Mouse (Mus musculus) erythroblast, embryonic 14.5 days (primary cell): ENCODE measurements around the gene Ino80e. TPM values are rescaled to one million over a fixed set of nuclear protein-coding genes. Genes with fewer than 3 reads are reported as not detected.

Experiments used
- H3K27me3 ChIP-seq: 2 replicates; pipeline ENCODE4 v1.6.1; 2012; ENCODE audit warnings: inconsistent platforms; ENCODE audit not compliant: control insufficient read depth
- H3K36me3 ChIP-seq: 2 replicates; pipeline ENCODE4 v1.6.1; 2012; ENCODE audit warnings: mild to moderate bottlenecking, inconsistent platforms; ENCODE audit not compliant: control insufficient read depth
- H3K4me1 ChIP-seq: 2 replicates; pipeline ENCODE4 v1.6.1; 2012; ENCODE audit warnings: inconsistent platforms; ENCODE audit not compliant: control insufficient read depth
- H3K4me3 ChIP-seq: replicated peaks from 2 replicates; pipeline ENCODE3; 2012; ENCODE audit warnings: moderate library complexity, mild to moderate bottlenecking, inconsistent platforms
- H3K9me3 ChIP-seq: 2 replicates; pipeline ENCODE4 v1.6.1; 2012; ENCODE audit warnings: low read length, inconsistent platforms, mixed read lengths; ENCODE audit not compliant: control insufficient read depth
- GATA1 ChIP-seq: IDR thresholded peaks from 2 replicates; pipeline ENCODE4 v1.6.1; 2012; ENCODE audit warnings: low read length, inconsistent platforms, mixed read lengths
- TAL1 ChIP-seq: IDR thresholded peaks from 3 replicates; pipeline ENCODE4 v1.6.1; 2012; ENCODE audit warnings: low read length, inconsistent platforms, mixed read lengths
- polyA plus RNA-seq: library from polyadenylated mRNA; stranded (reverse); fragments of >175 nt; gene quantifications from 2 replicates; pipeline ENCODE4 v1.2.3, GENCODE M21; 2012

Ino80e gene
- polyA plus RNA-seq, 1 experiment, result 37.6 TPM

GRCm38 (mm10) chr7:126808703-126809455, 53.3 kb downstream of the Ino80e start:
- peaks cover 37% of the 10 kb centered on the region for H3K4me1 ChIP-seq
- H3K36me3 ChIP-seq, result peaks cover 12% of the 10 kb centered on the region
- no peaks in the 10 kb centered on the region for H3K9me3 ChIP-seq
- peak overlapping the region; percentile 69 for H3K4me3 ChIP-seq
- H3K27me3 ChIP-seq, result 0 out of 2 replicates have a peak, but pooled peaks cover 1% of the 10 kb centered on the region
- no peak for TF ChIP-seq GATA1

GRCm38 (mm10) chr7:126807405-126807804, 54.8 kb downstream of the Ino80e start:
- Histone ChIP-seq H3K9me3 (no peaks in the 10 kb centered on the region), H3K27me3 (no peaks in the 10 kb centered on the region), H3K4me3 (no peak overlapping the region), H3K36me3 (peaks cover 18% of the 10 kb centered on the region), H3K4me1 (peaks cover 46% of the 10 kb centered on the region)
- TF ChIP-seq GATA1 (no peak), TAL1 (no peak)

GRCm38 (mm10) chr7:126806956-126807355, 55.2 kb downstream of the Ino80e start:
- TF ChIP-seq GATA1 (no peak), TAL1 (no peak)
- H3K4me3 ChIP-seq, result no peak overlapping the region

GRCm38 (mm10) chr7:126803751-126804150, 58.4 kb downstream of the Ino80e start:
- TF ChIP-seq GATA1, result no peak
- Histone ChIP-seq H3K4me3 (no peak overlapping the region), H3K4me1 (peaks cover 55% of the 10 kb centered on the region), H3K36me3 (peaks cover 21% of the 10 kb centered on the region), H3K9me3 (no peaks in the 10 kb centered on the region), H3K27me3 (no peaks in the 10 kb centered on the region)

More at GRCm38 (mm10) chr7:126806956-126807355, 55.2 kb downstream of the Ino80e start:
- Histone ChIP-seq H3K27me3 (no peaks in the 10 kb centered on the region), H3K36me3 (peaks cover 21% of the 10 kb centered on the region), H3K9me3 (no peaks in the 10 kb centered on the region), H3K4me1 (peaks cover 51% of the 10 kb centered on the region)

GRCm38 (mm10) chr7:126803181-126803580, 59.0 kb downstream of the Ino80e start:
- Histone ChIP-seq H3K36me3 (peaks cover 21% of the 10 kb centered on the region), H3K9me3 (no peaks in the 10 kb centered on the region), H3K4me1 (peaks cover 55% of the 10 kb centered on the region), H3K4me3 (no peak overlapping the region), H3K27me3 (no peaks in the 10 kb centered on the region)
- TF ChIP-seq GATA1 (no peak), TAL1 (no peak)

GRCm38 (mm10) chr7:126802134-126802889, 59.9 kb downstream of the Ino80e start:
- peaks cover 55% of the 10 kb centered on the region for H3K4me1 ChIP-seq
- no peak for TF ChIP-seq GATA1
- no peak for TF ChIP-seq TAL1
- H3K9me3 ChIP-seq, result no peaks in the 10 kb centered on the region
- H3K36me3 ChIP-seq, result peaks cover 21% of the 10 kb centered on the region
- no peaks in the 10 kb centered on the region for H3K27me3 ChIP-seq
- H3K4me3 ChIP-seq, result no peak overlapping the region

- Histone ChIP-seq H3K4me1 (peaks cover 64% of the 10 kb centered on the region), H3K4me3 (no peak overlapping the region)
These were observed 61.1 kb downstream of the Ino80e start for GRCm38 (mm10) chr7:126801057-126801422.

More at GRCm38 (mm10) chr7:126801057-126801422, 61.1 kb downstream of the Ino80e start:
- TF ChIP-seq GATA1, result no peak
- TF ChIP-seq TAL1, result no peak
- Histone ChIP-seq H3K27me3 (no peaks in the 10 kb centered on the region), H3K36me3 (peaks cover 33% of the 10 kb centered on the region), H3K9me3 (no peaks in the 10 kb centered on the region)

Other genes starting within 250 kb of the Ino80e start
- 0.27 and 0.35 TPM in 2 replicates for gene Nupr1, start 231.5 kb downstream of the Ino80e start, polyA plus RNA-seq
- 4.0 and 6.3 TPM in 2 replicates for gene Sgf29, start 213.1 kb downstream of the Ino80e start, polyA plus RNA-seq
- gene Sult1a1, start 185.9 kb downstream of the Ino80e start, polyA plus RNA-seq, result not detected in 2 replicates
- 14.2 and 14.8 TPM in 2 replicates for gene Bola2, start 167.0 kb downstream of the Ino80e start, polyA plus RNA-seq
- gene Slx1b, start 166.6 kb downstream of the Ino80e start, polyA plus RNA-seq, result 0.21 and 0.33 TPM in 2 replicates
- gene Coro1a, start 154.6 kb downstream of the Ino80e start, polyA plus RNA-seq, result 1.5 and 2.4 TPM in 2 replicates
- gene Mapk3, start 102.8 kb downstream of the Ino80e start, polyA plus RNA-seq, result 16.3 and 18.0 TPM in 2 replicates
- 0.36 TPM in 1 of 2 replicates, not detected in the other for gene Gdpd3, start 96.0 kb downstream of the Ino80e start, polyA plus RNA-seq
- 156 and 161 TPM in 2 replicates for gene Ypel3, start 85.4 kb downstream of the Ino80e start, polyA plus RNA-seq
- gene Tbx6, start 80.9 kb downstream of the Ino80e start, polyA plus RNA-seq, result 3.6 and 4.0 TPM in 2 replicates
- gene Ppp4c, start 69.9 kb downstream of the Ino80e start, polyA plus RNA-seq, result 11.0 and 12.3 TPM in 2 replicates
- gene Fam57b, start 64.7 kb downstream of the Ino80e start, polyA plus RNA-seq, result 0.02 TPM in 1 of 2 replicates, not detected in the other
- not detected in 2 replicates for gene 4930451I11Rik, start 30.7 kb downstream of the Ino80e start, polyA plus RNA-seq
- not detected in 2 replicates for gene Doc2a, start 15.0 kb downstream of the Ino80e start, polyA plus RNA-seq
- 24.2 and 26.7 TPM in 2 replicates for gene Hirip3, start 405 bp downstream of the Ino80e start, polyA plus RNA-seq
- gene Taok2, start 22.3 kb upstream of the Ino80e start, polyA plus RNA-seq, result 11.6 and 12.9 TPM in 2 replicates
- gene Tmem219, start 60.5 kb upstream of the Ino80e start, polyA plus RNA-seq, result 1.1 and 1.5 TPM in 2 replicates
- gene Kctd13, start 66.5 kb upstream of the Ino80e start, polyA plus RNA-seq, result 0.68 and 0.79 TPM in 2 replicates
- not detected in 2 replicates for gene Asphd1, start 87.2 kb upstream of the Ino80e start, polyA plus RNA-seq
- gene Sez6l2, start 88.2 kb upstream of the Ino80e start, polyA plus RNA-seq, result 0.03 and 0.04 TPM in 2 replicates
- 12.0 and 13.0 TPM in 2 replicates for gene Cdipt, start 113.5 kb upstream of the Ino80e start, polyA plus RNA-seq
- not detected in 2 replicates for gene Cdiptos, start 113.7 kb upstream of the Ino80e start, polyA plus RNA-seq
- 0.87 and 1.2 TPM in 2 replicates for gene Mvp, start 152.2 kb upstream of the Ino80e start, polyA plus RNA-seq
- gene Pagr1b, start 154.1 kb upstream of the Ino80e start, polyA plus RNA-seq, result not detected in 2 replicates
- 8.2 and 13.3 TPM in 2 replicates for gene Pagr1a, start 155.0 kb upstream of the Ino80e start, polyA plus RNA-seq
- 15.4 and 20.8 TPM in 2 replicates for gene Gm42742, start 158.7 kb upstream of the Ino80e start, polyA plus RNA-seq
- 0.04 and 0.17 TPM in 2 replicates for gene Prrt2, start 158.8 kb upstream of the Ino80e start, polyA plus RNA-seq
- gene Maz, start 164.7 kb upstream of the Ino80e start, polyA plus RNA-seq, result 173 and 193 TPM in 2 replicates
- gene Kif22, start 180.1 kb upstream of the Ino80e start, polyA plus RNA-seq, result 19.9 and 23.7 TPM in 2 replicates
- gene Zg16, start 225.0 kb upstream of the Ino80e start, polyA plus RNA-seq, result not detected in 2 replicates
- 1.2 and 1.4 TPM in 2 replicates for gene AI467606, start 229.0 kb upstream of the Ino80e start, polyA plus RNA-seq